In the genomic region with DNA sequence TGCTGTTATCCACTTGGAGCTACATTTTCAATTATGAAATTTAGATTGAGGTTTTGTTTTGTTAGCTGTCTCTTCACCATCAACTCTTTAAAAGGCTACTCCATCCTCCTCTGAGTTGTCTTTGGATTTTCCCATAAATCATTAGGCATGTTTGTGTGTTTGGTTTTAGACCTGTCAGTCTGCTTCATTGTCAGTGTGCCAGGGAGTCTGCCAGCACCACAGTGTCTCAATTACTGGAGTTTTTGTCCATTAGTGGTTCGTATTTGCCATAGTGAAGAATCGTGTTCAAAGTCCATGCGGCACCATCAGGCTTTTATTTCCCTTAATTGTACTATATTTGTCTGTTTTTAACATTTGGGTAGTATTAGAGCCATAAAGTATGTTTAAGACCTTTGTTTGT, we compare ENCODE assay signal across 28 mouse cellular contexts.
"Had no signal": no experiment of that assay in that cellular context is flagged by ENCODE, and none has a peak within 500 bp of the region (broad histone marks: within the 10 kb centered on the region; RNA-seq: fewer than 3 reads in every experiment).

No protein-coding gene starts in this region.

- H3K4me1 ChIP-seq: heart, embryonic 13.5 days; heart, embryonic 15.5 days; hindbrain, embryonic 13.5 days; hindbrain, embryonic 15.5 days; intestine, embryonic 15.5 days; limb, embryonic 10.5 days; limb, embryonic 12.5 days; liver, embryonic 13.5 days; liver, embryonic 15.5 days had no signal

- H3K9ac ChIP-seq: heart, embryonic 13.5 days; heart, embryonic 15.5 days; hindbrain, embryonic 13.5 days; hindbrain, embryonic 15.5 days; intestine, embryonic 15.5 days; limb, embryonic 12.5 days; liver, embryonic 13.5 days; liver, embryonic 15.5 days; liver, postnatal 0 days had no signal

- H3K27me3 ChIP-seq: heart, embryonic 13.5 days; heart, embryonic 15.5 days; hindbrain, embryonic 13.5 days; hindbrain, embryonic 15.5 days; intestine, embryonic 15.5 days; limb, embryonic 12.5 days; liver, embryonic 13.5 days; liver, embryonic 15.5 days had no signal

- H3K4me3 ChIP-seq: heart, adult 2 months; heart, embryonic 13.5 days; heart, embryonic 15.5 days; hindbrain, embryonic 13.5 days; hindbrain, embryonic 15.5 days; intestine, embryonic 15.5 days; layer of hippocampus, adult 2 months; left cerebral cortex, adult 2 months; limb, embryonic 10.5 days; limb, embryonic 12.5 days; liver, embryonic 13.5 days; liver, embryonic 15.5 days had no signal

- H3K27ac ChIP-seq: heart, adult 2 months; heart, embryonic 13.5 days; heart, embryonic 15.5 days; hindbrain, embryonic 13.5 days; hindbrain, embryonic 15.5 days; intestine, embryonic 15.5 days; layer of hippocampus, adult 2 months; left cerebral cortex, adult 2 months; limb, embryonic 10.5 days; limb, embryonic 12.5 days; liver, embryonic 13.5 days; liver, embryonic 15.5 days had no signal

- H3K36me3 ChIP-seq: heart, embryonic 13.5 days; heart, embryonic 15.5 days; hindbrain, embryonic 13.5 days; hindbrain, embryonic 15.5 days; intestine, embryonic 15.5 days; limb, embryonic 10.5 days; limb, embryonic 12.5 days; liver, embryonic 13.5 days; liver, embryonic 15.5 days had no signal

- ATAC-seq: inflammation-experienced regulatory T-cells, adult 6 months; intestine, embryonic 15.5 days; intestine, postnatal 0 days; liver, postnatal 0 days had no signal

- DNase-seq: gastrocnemius, postnatal 14 days; gastrocnemius, postnatal 36 days; heart, adult 11 months; heart, adult 2 months; heart, postnatal 14 days; heart, postnatal 36 days; kidney, adult 18-20 months; kidney, adult 8-10 months; kidney, postnatal 10 days; kidney, postnatal 25 days; kidney, postnatal 4 days; liver; liver, embryonic 13.5 days; liver, postnatal 0 days had no signal

- H3K9me3 ChIP-seq: heart, embryonic 13.5 days; heart, embryonic 15.5 days; hindbrain, embryonic 13.5 days; hindbrain, embryonic 15.5 days; intestine, embryonic 15.5 days; limb, embryonic 10.5 days; limb, embryonic 12.5 days; liver, embryonic 13.5 days; liver, embryonic 15.5 days had no signal

- H3K4me2 ChIP-seq: heart, embryonic 11.5 days; heart, embryonic 13.5 days; heart, embryonic 15.5 days; hindbrain, embryonic 13.5 days; hindbrain, embryonic 15.5 days; intestine, embryonic 15.5 days; limb, embryonic 12.5 days; liver, embryonic 11.5 days; liver, embryonic 13.5 days; liver, embryonic 15.5 days had no signal
